Mouse (Mus musculus) heart, embryonic 14.5 days (tissue): ENCODE results near the gene Spock1. TPM values are rescaled to one million over a fixed set of nuclear protein-coding genes. Genes with fewer than 3 reads are reported as not detected.

Experiments
- ATAC-seq: fragments of 200-750 bp; cut with Nextera tagmentation; 2 replicates; pipeline ENCODE4 v1.8.0; 2017; ENCODE audit warnings: low read depth, moderate TSS enrichment; ENCODE audit not compliant: insufficient number of reproducible peaks, insufficient read depth, low FRiP score
- H3K27ac ChIP-seq, 2 experiments: fragments of 200-500 bp in 1 of 2; fragments of 300-500 bp in 1 of 2; sonication (generic) in 1 of 2; replicated peaks in 1 of 2; 2 replicates each; pipeline ENCODE4 v1.5.1; 2012 to 2014; ENCODE audit warnings: low read depth in 2 of 2, low read length in 2 of 2, control low read depth in 1 of 2, mild to moderate bottlenecking in 1 of 2, mixed read lengths in 1 of 2; ENCODE audit not compliant: control insufficient read depth in 1 of 2, insufficient read depth in 1 of 2
- H3K27me3 ChIP-seq: fragments of 300-500 bp; sonication (generic); 2 replicates; pipeline ENCODE4 v1.6.1; 2014; ENCODE audit warnings: mild to moderate bottlenecking, low read length, control low read depth; ENCODE audit not compliant: control insufficient read depth, insufficient read depth
- H3K36me3 ChIP-seq: fragments of 300-500 bp; sonication (generic); 2 replicates; pipeline ENCODE4 v1.6.1; 2014; ENCODE audit warnings: mild to moderate bottlenecking, control low read depth, low read length, mixed read lengths; ENCODE audit not compliant: control insufficient read depth, insufficient read depth
- H3K4me1 ChIP-seq, 2 experiments: fragments of 200-500 bp in 1 of 2; fragments of 300-500 bp in 1 of 2; sonication (generic) in 1 of 2; 2 replicates each; pipeline ENCODE4 v1.6.1; 2012 to 2014; ENCODE audit warnings: low read length in 2 of 2, control low read depth in 1 of 2, mixed read lengths in 1 of 2; ENCODE audit not compliant: control insufficient read depth in 2 of 2, insufficient read depth in 2 of 2
- H3K4me2 ChIP-seq: fragments of 300-500 bp; sonication (generic); 2 replicates; pipeline ENCODE4 v1.6.1; 2014; ENCODE audit warnings: mild to moderate bottlenecking, low read length
- H3K4me3 ChIP-seq, 2 experiments: fragments of 200-500 bp in 1 of 2; fragments of 300-500 bp in 1 of 2; sonication (generic) in 1 of 2; 2 replicates each; pipeline ENCODE4 v1.5.1; 2012 to 2014; ENCODE audit warnings: low read length in 2 of 2, mild to moderate bottlenecking in 2 of 2, control low read depth in 1 of 2, low read depth in 1 of 2, moderate library complexity in 1 of 2; ENCODE audit not compliant: control insufficient read depth in 1 of 2, insufficient read depth in 1 of 2
- H3K9ac ChIP-seq: fragments of 300-500 bp; sonication (generic); 2 replicates; pipeline ENCODE4 v1.6.1; 2014; ENCODE audit warnings: mild to moderate bottlenecking, low read length
- H3K9me3 ChIP-seq: fragments of 300-500 bp; sonication (generic); 2 replicates; pipeline ENCODE4 v1.6.1; 2016; ENCODE audit warnings: low read length, control low read depth; ENCODE audit not compliant: control insufficient read depth
- WGBS: fragments of 180-500 bp; shearing (Covaris S2); extraction: QIAGEN DNeasy Blood & Tissue Kit; methylation state at CpG from one replicate; pipeline ENCODE4 v1.1.7; 2014; 5-methylcytosine and 5-hydroxymethylcytosine counted together
- polyA plus RNA-seq: library from polyadenylated mRNA; unstranded; fragments of >200 nt; fragmentation: Nextera tagmentation; extraction: Ambion mirVana; gene quantifications from 2 replicates; pipeline ENCODE4 v1.2.1, GENCODE M21; 2014

The Spock1 gene
- polyA plus RNA-seq, 1 experiment from 2014 or later, result 0.70 TPM

DNA sequence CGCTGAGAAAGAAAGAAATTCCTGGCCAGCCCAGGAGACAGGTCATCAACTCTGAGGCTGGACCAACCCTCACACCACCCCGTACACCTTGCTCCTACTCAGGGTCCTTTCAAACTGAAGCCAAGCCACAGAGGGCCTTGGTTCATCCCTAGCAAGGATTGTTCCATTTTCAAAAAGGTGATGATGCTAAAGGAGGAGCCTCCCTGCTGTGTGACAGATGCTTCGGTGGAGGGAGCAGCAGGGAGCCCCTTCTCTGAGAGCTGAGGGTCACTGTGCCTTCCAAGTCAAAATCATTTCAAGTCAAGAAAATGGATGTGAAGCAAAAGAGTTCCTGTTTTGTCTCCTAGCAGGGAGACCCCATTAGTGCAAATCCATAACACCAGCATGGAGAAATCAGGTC is 23.2 kb upstream of the Spock1 start:
- Histone ChIP-seq H3K36me3 (no peaks in the 10 kb centered on the region), H3K4me1 (no peaks in the 10 kb centered on the region), H3K9ac (no peak overlapping the region), H3K9me3 (no peaks in the 10 kb centered on the region), H3K27me3 (no peaks in the 10 kb centered on the region), H3K27ac (no peak overlapping the region), H3K4me3 (no peak overlapping the region), H3K4me2 (no peak overlapping the region)
- ATAC-seq, result no peak
- WGBS, result 46% methylated on average over 3 of the region's 3 CpGs

DNA sequence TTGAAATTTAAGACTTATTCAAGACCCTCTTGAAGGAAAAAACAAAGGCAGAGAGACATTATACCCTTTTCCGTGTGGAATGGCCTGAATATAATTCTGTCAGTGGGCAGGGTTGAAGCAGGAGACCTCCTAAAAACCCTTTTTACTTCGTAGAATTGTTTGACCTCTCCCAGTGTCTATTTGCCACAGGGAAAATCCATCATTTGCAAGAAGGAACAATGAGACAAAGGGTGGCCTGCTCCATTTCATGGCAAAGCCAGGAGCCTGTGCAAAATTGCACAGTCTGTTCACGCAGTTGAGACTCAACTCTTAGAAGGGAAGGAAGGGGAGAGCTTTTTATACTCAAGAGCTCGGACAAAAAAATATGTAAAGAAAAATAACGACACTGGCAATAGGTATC is 22.6 kb upstream of the Spock1 start:
- Histone ChIP-seq H3K4me3 (no peak overlapping the region), H3K4me1 (no peaks in the 10 kb centered on the region), H3K36me3 (no peaks in the 10 kb centered on the region), H3K9me3 (no peaks in the 10 kb centered on the region), H3K27ac (no peak overlapping the region), H3K9ac (no peak overlapping the region), H3K4me2 (no peak overlapping the region), H3K27me3 (no peaks in the 10 kb centered on the region)
- ATAC-seq, result no peak
- 76% methylated on average over 5 of the region's 5 CpGs for WGBS

DNA sequence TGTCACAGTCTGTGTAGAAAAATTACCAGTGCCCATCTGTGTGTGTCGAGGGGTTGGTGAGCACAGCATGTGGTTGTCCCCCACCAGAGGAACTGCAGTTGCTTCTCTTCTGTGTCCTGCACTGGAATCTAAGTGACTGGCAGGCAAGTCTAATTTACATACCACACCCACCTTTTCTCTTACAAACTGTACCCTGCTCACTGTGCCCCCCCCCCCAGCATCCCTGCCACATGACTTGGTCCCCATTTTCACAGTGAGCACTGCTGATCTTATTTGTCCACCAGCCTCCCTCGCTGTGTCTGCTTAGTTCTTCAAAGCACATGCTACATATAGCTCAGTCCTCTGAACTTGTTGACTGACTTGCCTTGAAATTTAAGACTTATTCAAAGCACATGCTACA is 22.2 kb upstream of the Spock1 start:
- H3K4me2 ChIP-seq, result no peak overlapping the region
- no peaks in the 10 kb centered on the region for H3K4me1 ChIP-seq
- WGBS, result 58% methylated on average over 2 of the region's 2 CpGs
- H3K4me3 ChIP-seq, result no peak overlapping the region
- no peaks in the 10 kb centered on the region for H3K36me3 ChIP-seq
- no peak overlapping the region for H3K9ac ChIP-seq
- no peaks in the 10 kb centered on the region for H3K9me3 ChIP-seq
- no peaks in the 10 kb centered on the region for H3K27me3 ChIP-seq
- H3K27ac ChIP-seq, result no peak overlapping the region
- ATAC-seq, result no peak

DNA sequence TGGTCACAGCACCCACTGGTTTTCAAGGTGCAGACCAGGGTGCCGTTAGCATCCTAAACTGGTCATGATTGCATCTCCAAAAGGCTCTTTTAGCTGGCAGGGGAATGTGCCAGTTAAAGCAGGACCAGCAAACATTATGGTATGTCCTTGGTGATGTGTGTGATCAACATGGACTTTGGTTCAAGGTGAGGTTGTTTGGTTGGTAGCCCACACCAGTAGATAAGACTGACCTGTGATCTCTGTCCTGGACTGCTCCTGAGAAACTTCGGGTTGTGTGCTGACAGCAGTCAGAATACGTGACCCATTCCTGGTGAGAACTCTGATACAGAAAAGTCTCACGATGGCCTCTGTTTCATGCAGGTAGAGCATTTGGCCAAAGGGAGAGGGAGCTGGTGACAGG is 11.8 kb upstream of the Spock1 start:
- Histone ChIP-seq H3K36me3 (no peaks in the 10 kb centered on the region), H3K9ac (no peak overlapping the region), H3K4me1 (peaks cover 4 to 10% of the 10 kb centered on the region in 2 experiments; a peak in 2 of 4 replicates), H3K4me3 (no peak overlapping the region), H3K9me3 (peaks cover 6% of the 10 kb centered on the region; the same call in 1 of the 2 replicates), H3K27ac (no peak overlapping the region), H3K27me3 (no peaks in the 10 kb centered on the region), H3K4me2 (no peak overlapping the region)
- WGBS, result 75% methylated on average over 4 of the region's 4 CpGs
- ATAC-seq, result no peak

DNA sequence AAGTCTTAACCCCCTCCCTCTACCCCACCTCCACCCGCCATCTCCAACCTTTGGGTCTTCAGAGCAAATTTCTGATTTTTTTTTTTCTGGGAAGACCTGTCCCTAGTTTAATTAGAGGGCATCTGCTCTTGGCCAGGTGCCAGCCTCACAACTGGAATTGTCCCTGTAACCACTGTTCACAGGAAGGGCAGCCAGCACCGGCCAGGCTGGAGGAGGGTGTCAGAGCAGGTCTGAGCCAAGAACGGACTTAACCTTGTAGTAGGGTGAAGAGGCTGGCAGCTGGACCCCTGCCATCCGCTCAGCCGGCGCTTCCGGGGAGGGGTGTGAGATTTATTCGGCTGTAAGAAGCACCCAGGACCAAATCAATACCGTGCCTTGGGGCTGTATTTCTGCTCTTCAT is 3.0 kb upstream of the Spock1 start:
- Histone ChIP-seq H3K27me3 (peaks cover 32% of the 10 kb centered on the region), H3K36me3 (no peaks in the 10 kb centered on the region), H3K4me2 (no peak overlapping the region), H3K9me3 (no peaks in the 10 kb centered on the region), H3K4me1 (peaks cover 6 to 9% of the 10 kb centered on the region in 2 experiments; a peak in 2 of 4 replicates), H3K9ac (no peak overlapping the region), H3K4me3 (no peak overlapping the region), H3K27ac (no peak overlapping the region)
- no peak for ATAC-seq
- whole genome bisulfite sequencing, result 69% methylated on average over 9 of the region's 9 CpGs

DNA sequence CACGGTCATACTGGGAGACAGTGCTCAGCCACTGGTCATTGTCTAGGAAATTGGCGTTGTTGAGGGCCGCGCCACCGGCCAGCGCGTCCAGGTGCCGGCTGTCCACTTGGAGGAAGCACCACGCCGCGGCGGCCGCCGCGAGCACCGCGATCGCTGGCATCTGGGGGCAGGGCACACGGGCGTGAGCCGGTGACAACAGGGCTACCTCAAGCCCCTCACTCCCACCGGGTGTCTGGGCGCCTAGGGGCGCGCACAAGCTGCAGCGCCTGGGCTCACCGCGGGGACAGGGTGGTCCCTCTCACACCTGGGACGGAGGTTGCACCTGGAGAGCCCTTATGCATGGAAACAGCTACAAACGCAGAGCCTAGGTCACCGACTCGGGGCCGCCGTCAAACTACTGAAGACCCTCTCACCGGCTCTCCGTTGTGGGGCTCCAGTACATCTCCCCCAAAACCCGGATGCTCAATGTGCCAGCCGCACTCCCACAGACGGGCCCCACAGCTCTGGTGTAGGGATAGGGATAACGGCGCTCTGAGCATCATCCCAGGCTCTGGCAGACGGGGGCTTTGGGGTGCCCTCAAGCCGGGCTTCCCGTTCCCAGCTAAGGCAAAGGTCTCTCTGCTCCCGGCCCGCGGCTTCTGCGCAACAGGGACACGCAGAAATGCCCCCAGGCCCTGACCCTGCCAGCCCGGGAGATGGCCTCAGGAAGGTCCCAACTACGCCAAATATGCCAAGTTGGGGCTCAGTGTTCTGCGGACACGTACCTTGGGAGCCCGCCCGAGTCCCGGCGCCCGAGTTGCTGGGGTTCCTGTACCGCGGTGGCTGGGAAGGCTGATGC is 485 bp downstream of the Spock1 start:
- H3K9me3 ChIP-seq, result no peaks in the 10 kb centered on the region
- no peaks in the 10 kb centered on the region for H3K36me3 ChIP-seq
- 4% methylated on average over 60 of the region's 60 CpGs for WGBS
- no peak overlapping the region for H3K27ac ChIP-seq
- H3K4me2 ChIP-seq, result peak overlapping the region; percentile 69
- H3K9ac ChIP-seq, result peak overlapping the region; percentile 38; the same call in 1 of the 2 replicates
- ATAC-seq, result peak; percentile 22; the same call in 1 of the 2 replicates
- H3K4me1 ChIP-seq, result peaks cover 6 to 9% of the 10 kb centered on the region in 2 experiments; a peak in 2 of 4 replicates
- H3K27me3 ChIP-seq, result peaks cover 44% of the 10 kb centered on the region
- peak overlapping the region; percentile 28 to 41 for H3K4me3 ChIP-seq

DNA sequence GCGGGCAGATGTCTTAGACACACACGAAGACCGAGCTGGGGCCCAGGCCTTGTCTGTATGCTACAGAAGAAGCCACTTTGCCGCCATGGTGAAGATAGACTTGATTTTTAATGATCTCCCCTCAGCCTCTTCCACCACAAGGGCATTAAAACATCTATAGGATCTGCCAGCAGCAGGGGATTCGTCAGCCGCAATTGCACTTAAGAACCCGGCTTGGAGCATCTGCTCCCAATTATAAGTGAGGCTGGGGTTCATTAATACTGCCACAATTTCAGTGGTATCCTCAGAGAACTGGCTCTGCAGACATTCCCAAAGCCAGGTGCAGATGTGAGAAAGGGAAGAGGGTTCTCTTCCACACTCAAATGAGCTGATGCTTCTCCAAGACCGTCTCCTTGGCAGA is 13.5 kb downstream of the Spock1 start:
- H3K36me3 ChIP-seq, result no peaks in the 10 kb centered on the region
- peaks cover 5% of the 10 kb centered on the region; the same call in 1 of the 2 replicates for H3K9me3 ChIP-seq
- H3K27ac ChIP-seq, result no peak overlapping the region
- no peak overlapping the region for H3K9ac ChIP-seq
- no peak overlapping the region for H3K4me2 ChIP-seq
- H3K4me3 ChIP-seq, result no peak overlapping the region
- H3K4me1 ChIP-seq, result peaks cover 2 to 3% of the 10 kb centered on the region in 2 experiments
- WGBS, result 79% methylated on average over 8 of the region's 8 CpGs
- peaks cover 32% of the 10 kb centered on the region for H3K27me3 ChIP-seq
- ATAC-seq, result no peak
